Mouse (Mus musculus) erythroblast, embryonic 14.5 days (primary cell): ENCODE results near the gene Bend5.

Experiments
- GATA1 ChIP-seq: IDR thresholded peaks from 2 replicates; pipeline ENCODE4 v1.6.1; 2012; ENCODE audit warnings: low read length, inconsistent platforms, mixed read lengths
- TAL1 ChIP-seq: IDR thresholded peaks from 3 replicates; pipeline ENCODE4 v1.6.1; 2012; ENCODE audit warnings: low read length, inconsistent platforms, mixed read lengths

DNA sequence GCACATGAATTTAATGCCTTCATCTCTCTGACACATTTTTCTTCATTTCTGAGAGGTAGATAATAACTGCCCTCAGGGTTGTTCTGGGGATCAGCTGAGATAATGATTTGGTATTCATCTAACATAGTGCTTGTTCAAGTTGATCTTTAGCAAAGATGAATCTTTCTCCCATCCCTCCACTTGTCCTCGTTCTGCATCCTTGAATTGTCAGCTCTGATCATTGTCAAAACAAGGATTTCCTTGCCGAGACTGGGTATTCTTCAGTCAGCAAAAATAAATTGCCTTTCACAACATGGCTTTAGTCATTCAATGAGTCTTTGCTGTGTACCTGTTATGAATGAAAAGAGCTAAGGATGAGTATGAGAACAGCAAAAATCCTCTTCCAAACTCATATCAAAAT, 47.0 kb upstream of the Bend5 start:
- TF ChIP-seq GATA1 (no peak), TAL1 (no peak)
